Comparison of ENCODE assay signal across 25 mouse cellular contexts in the genomic region with DNA sequence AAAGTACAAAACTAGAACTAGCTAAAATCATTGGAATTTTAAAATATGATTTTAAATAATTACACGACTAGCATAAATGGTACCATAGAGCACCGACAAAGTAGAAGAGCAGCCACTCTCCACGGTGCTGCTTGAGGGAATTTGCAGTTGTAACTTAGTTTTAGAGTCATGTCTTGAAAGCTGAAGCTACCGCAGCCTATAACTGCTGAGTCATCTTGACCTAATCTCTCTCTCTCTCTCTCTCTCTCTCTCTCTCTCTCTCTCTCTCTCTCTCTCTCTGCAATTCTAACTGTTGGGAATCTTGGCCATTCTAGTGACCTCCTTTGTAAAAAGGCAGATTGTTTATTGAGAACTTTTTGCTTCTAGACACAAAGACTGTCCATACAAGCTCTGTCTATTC.
DNase-seq lines count a peak whose midpoint lies in the region; ATAC-seq and TF ChIP-seq lines count a peak whose summit lies in the region.
"Had no signal": no experiment of that assay in that cellular context is flagged by ENCODE, and none has a peak within 500 bp of the region (broad histone marks: within the 10 kb centered on the region; RNA-seq: fewer than 3 reads in every experiment).

No protein-coding gene starts in this region.

- TF ChIP-seq RAD21 in CH12.LX (IDR thresholded peaks at IDR 0.05; ENCODE audit: low read depth, low read length) = no peak

- no peak for TF ChIP-seq CTCF in CH12.LX (conservative IDR thresholded peaks at IDR 0.05 in 1 of 2, IDR thresholded peaks at IDR 0.05 in 1 of 2; ENCODE audit: low read depth in 2 of 2, low read length in 2 of 2)
- TF ChIP-seq CTCF in layer of hippocampus, adult 2 months (conservative IDR thresholded peaks at IDR 0.05) = no peak
- TF ChIP-seq CTCF in stomach, postnatal 0 days (IDR thresholded peaks at IDR 0.05; ENCODE audit: low read depth) = no peak

- ATAC-seq in megakaryocyte progenitor cell, adult 5-6 weeks (replicated peaks; ENCODE audit: poor library complexity) = 0 out of 2 replicates have a peak, but pooled peaks have one; percentile 27
- ATAC-seq in stomach, postnatal 0 days (ENCODE audit: low FRiP score, low TSS enrichment) = no peak
- ATAC-seq: activated CD4-positive, CD25-positive, alpha-beta regulatory T cell, adult 4 months; CD4-positive, CD25-positive, alpha-beta regulatory T cell, adult 4 months; Patski had no signal

- no peak overlapping the region for H3K9ac ChIP-seq in CH12.LX (ENCODE audit: insufficient read depth, low read depth)
- H3K9ac ChIP-seq in ES-E14 (ENCODE audit: insufficient read depth, low read depth, low read length, poor library complexity, severe bottlenecking) = no peak overlapping the region
- H3K9ac ChIP-seq in stomach, postnatal 0 days (ENCODE audit: low read length) = no peak overlapping the region

- no peak for TF ChIP-seq POLR2A in CH12.LX (IDR thresholded peaks at IDR 0.05; ENCODE audit: low read depth, low read length)

- WGBS in stomach, postnatal 0 days = 86% methylated on average over 4 of the region's 4 CpGs

- H3K27me3 ChIP-seq in CH12.LX (replicated peaks) = no peaks in the 10 kb centered on the region
- no peaks in the 10 kb centered on the region for H3K27me3 ChIP-seq in stomach, postnatal 0 days (ENCODE audit: control insufficient read depth, insufficient read depth, low read length)
- H3K27me3 ChIP-seq: Patski had no signal

- H3K4me1 ChIP-seq in CH12.LX (ENCODE audit: control insufficient read depth in 1 of 2, insufficient read depth in 2 of 2) = no peaks in the 10 kb centered on the region
- H3K4me1 ChIP-seq in ES-E14 (ENCODE audit: control insufficient read depth in 2 of 2, insufficient read depth in 2 of 2, low read length in 2 of 2, poor library complexity in 1 of 2) = no peaks in the 10 kb centered on the region
- no peaks in the 10 kb centered on the region for H3K4me1 ChIP-seq in stomach, postnatal 0 days (replicated peaks; ENCODE audit: control insufficient read depth, insufficient read depth)

- H3K27ac ChIP-seq in CH12.LX (ENCODE audit: insufficient read depth, low read depth) = no peak overlapping the region
- no peak overlapping the region for H3K27ac ChIP-seq in ES-E14 (ENCODE audit: insufficient read depth, low read depth, low read length, poor library complexity, severe bottlenecking)
- H3K27ac ChIP-seq in layer of hippocampus, adult 2 months = no peak overlapping the region
- no peak overlapping the region for H3K27ac ChIP-seq in stomach, postnatal 0 days (replicated peaks)

- no peak for TF ChIP-seq EP300 in CH12.LX (IDR thresholded peaks at IDR 0.05; ENCODE audit: low read length)
- no peak for TF ChIP-seq EP300 in stomach, postnatal 0 days (optimal IDR thresholded peaks at IDR 0.05)

- DNase-seq in 416B (ENCODE audit: low read depth) (peak; percentile 3), CH12.LX (ENCODE audit: extremely low read depth) (no peak), ES-E14 (ENCODE audit: low read depth, low spot score) (no peak)
- no peak for DNase-seq in cerebellum, adult 11-12 months
- DNase-seq in layer of hippocampus, adult 2 months (ENCODE audit: low spot score in 2 of 2) = no peak
- no peak for DNase-seq in stomach, postnatal 0 days (ENCODE audit: low spot score)
- no peak for DNase-seq in adrenal gland, adult (ENCODE audit: inconsistent age in 2 of 2, low spot score in 1 of 2)
- DNase-seq: adrenal gland, adult 2 months; adrenal gland, adult 8-10 months; adrenal gland, postnatal 10 days; adrenal gland, postnatal 14 days; adrenal gland, postnatal 25 days; adrenal gland, postnatal 36 days; B cell, adult 2 months; cerebellum, adult 11 months; cerebellum, adult 18-20 months; cerebellum, adult 2 months; cerebellum, adult 8-10 months; cerebellum, adult 9-10 months; cerebellum, adult 9-11 months had no signal

- no peak overlapping the region for H3K4me2 ChIP-seq in CH12.LX (ENCODE audit: insufficient read depth, low read depth, poor library complexity, severe bottlenecking)
- H3K4me2 ChIP-seq in stomach, postnatal 0 days (replicated peaks; ENCODE audit: low read depth) = no peak overlapping the region

- H3K4me3 ChIP-seq in CH12.LX (replicated peaks in 1 of 3; ENCODE audit: low read depth in 2 of 3, low read length in 2 of 3, poor library complexity in 1 of 3) (no peak overlapping the region), ES-E14 (ENCODE audit: insufficient read depth in 1 of 2, low read depth in 1 of 2, low read length in 2 of 2, poor library complexity in 1 of 2, severe bottlenecking in 1 of 2) (no peak overlapping the region)
- no peak overlapping the region for H3K4me3 ChIP-seq in layer of hippocampus, adult 2 months
- no peak overlapping the region for H3K4me3 ChIP-seq in stomach, postnatal 0 days (ENCODE audit: low read depth, low read length)

- H3K9me3 ChIP-seq in CH12.LX (replicated peaks; ENCODE audit: low read length) (no peaks in the 10 kb centered on the region), ES-E14 (ENCODE audit: control insufficient read depth, insufficient read depth, low read depth, low read length) (no peaks in the 10 kb centered on the region)
- H3K9me3 ChIP-seq in stomach, postnatal 0 days (ENCODE audit: control insufficient read depth, low read length) = no peaks in the 10 kb centered on the region

- H3K36me3 ChIP-seq in CH12.LX (replicated peaks in 1 of 2; ENCODE audit: control insufficient read depth in 1 of 2, insufficient read depth in 1 of 2, low read length in 1 of 2) = no peaks in the 10 kb centered on the region
- no peaks in the 10 kb centered on the region for H3K36me3 ChIP-seq in ES-E14 (ENCODE audit: control insufficient read depth, insufficient read depth, low read length, poor library complexity, severe bottlenecking)
- no peaks in the 10 kb centered on the region for H3K36me3 ChIP-seq in stomach, postnatal 0 days (ENCODE audit: control insufficient read depth, insufficient read depth, low read length)
- H3K36me3 ChIP-seq: G1E had no signal

- in situ Hi-C loops in CH12.LX (cut with MboI; ENCODE audit: low pct_ligation_motif_present, low pct_unique_long_range_greater_than_20kb, low sequenced_read_pairs) (no loop called here), ES-E14 (cut with MboI; ENCODE audit: low sequenced_read_pairs in 2 of 2, unreplicated experiment in 2 of 2) (no loop called here)

- no peaks in the 10 kb centered on the region for H3K79me2 ChIP-seq in CH12.LX (replicated peaks; ENCODE audit: control insufficient read depth, extremely low read depth, insufficient read depth, poor library complexity, severe bottlenecking)

- dilution Hi-C loops in CH12.LX (cut with MboI; ENCODE audit: extremely low pct_ligation_motif_present, extremely low pct_unique_long_range_greater_than_20kb, low sequenced_read_pairs) = no loop called here

TF ChIP-seq in CH12.LX, 34 proteins besides CTCF, POLR2A, EP300 and RAD21:
- TF ChIP-seq UBTF (IDR thresholded peaks at IDR 0.05; ENCODE audit: low read depth, low read length) = no peak
- no peak for TF ChIP-seq USF1 (IDR thresholded peaks at IDR 0.05; ENCODE audit: low read depth, low read length)
- no peak for TF ChIP-seq MXI1 (IDR thresholded peaks at IDR 0.05; ENCODE audit: low read depth, low read length)
- TF ChIP-seq MAFK (IDR thresholded peaks at IDR 0.05; ENCODE audit: insufficient replicate concordance, low read length) = peak; percentile 78
- no peak for TF ChIP-seq ELF1 (IDR thresholded peaks at IDR 0.05; ENCODE audit: low read depth, low read length)
TF ChIP-seq in CH12.LX: peak in this region for 1.

TF ChIP-seq in ES-E14, 5 proteins besides CTCF, POLR2A, EP300 and RAD21:
- TF ChIP-seq ZC3H11A (IDR thresholded peaks at IDR 0.05; ENCODE audit: borderline replicate concordance, low read depth, low read length) (no peak), MAFK (IDR thresholded peaks at IDR 0.05; ENCODE audit: insufficient read depth, low read depth, low read length) (peak; percentile 60; the same call in 1 of the 2 replicates)
TF ChIP-seq in ES-E14: peak in this region for 1.
